Mouse (Mus musculus) neural tube, embryonic 12.5 days (tissue): ENCODE measurements around the gene Gid8. TPM values are rescaled to one million over a fixed set of nuclear protein-coding genes. Genes with fewer than 3 reads are reported as not detected.

ENCODE experiments used
- ATAC-seq: fragments of 200-750 bp; cut with Nextera tagmentation; 2 replicates; pipeline ENCODE4 v1.8.0; 2017; ENCODE audit warnings: low read depth, mild to moderate bottlenecking, moderate TSS enrichment, moderate library complexity; ENCODE audit not compliant: low FRiP score
- H3K27ac ChIP-seq: fragments of 300-500 bp; sonication (generic); 2 replicates; pipeline ENCODE4 v1.5.1; 2016
- H3K27me3 ChIP-seq: fragments of 300-500 bp; sonication (generic); replicated peaks from 2 replicates; pipeline ENCODE4 v1.6.1; 2016; ENCODE audit warnings: mild to moderate bottlenecking
- H3K36me3 ChIP-seq: fragments of 300-500 bp; sonication (generic); 2 replicates; pipeline ENCODE4 v1.6.1; 2016; ENCODE audit warnings: mild to moderate bottlenecking
- H3K4me1 ChIP-seq: fragments of 300-500 bp; sonication (generic); 2 replicates; pipeline ENCODE4 v1.6.1; 2016
- H3K4me2 ChIP-seq: fragments of 300-500 bp; sonication (generic); replicated peaks from 2 replicates; pipeline ENCODE4 v1.6.1; 2016; ENCODE audit warnings: mild to moderate bottlenecking
- H3K4me3 ChIP-seq: fragments of 300-500 bp; sonication (generic); 2 replicates; pipeline ENCODE4 v1.5.1; 2016
- H3K9ac ChIP-seq: fragments of 300-500 bp; sonication (generic); 2 replicates; pipeline ENCODE4 v1.6.1; 2016; ENCODE audit warnings: mild to moderate bottlenecking
- H3K9me3 ChIP-seq: fragments of 300-500 bp; sonication (generic); 2 replicates; pipeline ENCODE4 v1.6.1; 2016; ENCODE audit warnings: mild to moderate bottlenecking
- WGBS: fragments of 180-500 bp; shearing (Covaris S2); methylation state at CpG from one replicate; pipeline ENCODE4 v1.1.7; 2016; 5-methylcytosine and 5-hydroxymethylcytosine counted together
- polyA plus RNA-seq: library from polyadenylated mRNA; unstranded; fragments of >200 nt; fragmentation: Nextera tagmentation; extraction: Ambion mirVana; gene quantifications from 2 replicates; pipeline ENCODE4 v1.2.1, GENCODE M21; 2016

Gene Gid8
- polyA plus RNA-seq, 1 experiment from 2014 or later = 53.8 TPM

DNA sequence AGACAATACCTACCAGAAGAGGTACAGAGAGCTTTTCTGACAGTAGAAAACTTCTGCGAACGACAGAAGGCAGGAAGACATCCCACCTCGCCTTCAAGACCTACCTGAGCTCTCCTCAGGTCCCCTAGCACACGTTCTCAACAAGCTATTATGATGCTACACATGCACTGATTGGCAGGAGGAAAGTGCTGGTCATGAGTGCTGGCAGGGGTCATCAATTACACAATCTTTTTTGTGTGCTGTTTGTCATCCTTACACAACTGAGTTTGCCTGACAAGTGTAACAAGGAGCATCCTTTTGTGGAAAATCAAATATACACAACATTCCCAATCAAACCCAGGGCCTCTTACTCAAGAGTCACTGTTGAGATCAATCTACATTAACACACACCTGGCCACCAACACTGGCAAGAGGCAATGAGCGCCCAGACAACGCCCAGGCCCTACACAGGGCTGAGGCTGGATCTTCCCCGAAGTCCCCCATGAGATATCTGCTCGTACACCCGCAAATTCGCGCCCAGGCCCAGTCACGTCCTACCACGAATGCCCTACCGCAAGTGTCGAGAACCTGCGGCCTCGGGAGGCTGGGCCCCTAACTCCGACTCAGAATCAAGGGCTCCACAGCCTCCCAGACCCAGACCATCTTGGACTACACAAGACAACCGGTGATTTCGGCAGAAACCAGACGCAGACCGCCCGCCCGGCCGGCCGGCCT is 8.7 kb upstream of the Gid8 start:
- WGBS = 7% methylated on average over 26 of the region's 26 CpGs
- H3K9me3 ChIP-seq = no peaks in the 10 kb centered on the region
- H3K4me2 ChIP-seq = peak overlapping the region; percentile 81
- H3K4me1 ChIP-seq = peaks cover 30% of the 10 kb centered on the region
- peak overlapping the region; percentile 93 for H3K9ac ChIP-seq
- H3K27ac ChIP-seq = peak overlapping the region; percentile 80
- ATAC-seq = peak; percentile 54
- H3K36me3 ChIP-seq = no peaks in the 10 kb centered on the region
- H3K27me3 ChIP-seq = no peaks in the 10 kb centered on the region
- H3K4me3 ChIP-seq = peak overlapping the region; percentile 88

DNA sequence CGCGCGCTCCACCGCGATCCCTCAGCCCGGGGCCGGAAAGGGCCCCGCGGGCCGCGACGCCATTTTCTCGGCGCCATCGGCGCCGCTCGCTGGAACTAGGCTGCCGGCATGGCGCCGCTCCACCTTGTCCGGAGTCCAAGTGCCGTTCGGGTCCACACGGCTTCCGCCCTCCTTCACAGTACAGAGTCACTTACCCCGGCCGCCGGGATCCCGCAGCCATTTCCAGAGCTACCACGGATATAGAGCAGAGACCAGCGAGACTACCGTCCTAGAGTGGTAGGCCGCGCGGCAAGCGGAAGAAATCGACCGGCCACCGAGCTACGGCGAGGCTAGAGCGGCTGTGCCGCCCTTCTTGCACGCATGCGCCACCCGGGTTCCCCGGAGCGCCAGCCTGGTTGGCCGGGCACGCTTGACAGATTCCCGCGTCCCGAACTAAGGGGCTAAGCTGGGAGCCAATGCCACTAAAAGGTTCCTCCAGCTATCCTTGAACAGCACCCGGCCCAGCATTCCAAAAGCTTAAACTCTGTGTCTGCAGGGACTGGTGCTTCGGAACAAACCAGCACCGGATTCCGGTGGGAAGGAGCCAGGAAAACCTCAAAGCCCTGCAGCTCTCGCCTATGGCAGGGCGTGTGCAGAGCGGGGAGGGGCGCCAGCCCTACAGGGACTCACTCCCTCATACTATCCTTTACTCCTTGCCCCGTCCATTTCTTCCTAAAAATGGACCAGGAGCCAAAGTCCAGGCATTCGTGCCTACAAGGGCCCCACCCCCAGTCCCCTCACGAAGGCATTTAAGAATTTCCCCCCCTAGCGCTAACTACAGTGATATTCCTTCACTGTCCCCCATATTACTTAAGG is 7.9 kb upstream of the Gid8 start:
- ATAC-seq = peak; percentile 96
- peak overlapping the region; percentile 93 for H3K9ac ChIP-seq
- WGBS = under 1% methylated on average over 66 of the region's 66 CpGs

DNA sequence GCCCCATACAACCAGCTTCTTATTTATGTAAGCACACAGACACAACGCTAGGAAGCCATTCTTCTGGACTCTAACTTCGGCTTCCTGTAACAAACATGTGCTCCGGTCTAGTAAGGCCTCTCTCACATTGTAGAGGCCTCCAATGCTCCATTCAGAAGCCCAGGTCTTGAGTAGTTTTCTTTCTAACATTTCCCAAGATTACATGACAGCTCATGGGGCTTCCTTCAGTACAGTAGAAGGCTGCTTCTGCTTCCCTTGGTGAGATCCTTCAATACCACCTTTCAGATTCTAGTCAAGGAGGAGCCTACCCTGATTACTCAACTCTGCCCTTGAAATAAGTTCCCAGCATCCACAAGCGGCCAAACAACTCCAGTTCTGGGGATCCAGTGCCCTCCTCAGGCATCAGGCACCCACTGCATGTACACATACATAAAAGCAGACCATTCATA is 7.2 kb upstream of the Gid8 start:
- H3K36me3 ChIP-seq = no peaks in the 10 kb centered on the region
- ATAC-seq = no peak
- H3K4me1 ChIP-seq = peaks cover 30% of the 10 kb centered on the region
- H3K9ac ChIP-seq = peak overlapping the region; percentile 93
- H3K4me2 ChIP-seq = peak overlapping the region; percentile 81
- peak overlapping the region; percentile 88 for H3K4me3 ChIP-seq
- H3K9me3 ChIP-seq = no peaks in the 10 kb centered on the region
- H3K27me3 ChIP-seq = no peaks in the 10 kb centered on the region
- 36% methylated on average over 4 of the region's 4 CpGs for WGBS
- peak overlapping the region; percentile 80 for H3K27ac ChIP-seq

More for the DNA sequence above, 7.9 kb upstream of the Gid8 start:
- Histone ChIP-seq H3K27ac (peak overlapping the region; percentile 80), H3K27me3 (no peaks in the 10 kb centered on the region), H3K36me3 (no peaks in the 10 kb centered on the region), H3K4me1 (peaks cover 30% of the 10 kb centered on the region), H3K4me2 (peak overlapping the region; percentile 81), H3K9me3 (no peaks in the 10 kb centered on the region), H3K4me3 (peak overlapping the region; percentile 88)

DNA sequence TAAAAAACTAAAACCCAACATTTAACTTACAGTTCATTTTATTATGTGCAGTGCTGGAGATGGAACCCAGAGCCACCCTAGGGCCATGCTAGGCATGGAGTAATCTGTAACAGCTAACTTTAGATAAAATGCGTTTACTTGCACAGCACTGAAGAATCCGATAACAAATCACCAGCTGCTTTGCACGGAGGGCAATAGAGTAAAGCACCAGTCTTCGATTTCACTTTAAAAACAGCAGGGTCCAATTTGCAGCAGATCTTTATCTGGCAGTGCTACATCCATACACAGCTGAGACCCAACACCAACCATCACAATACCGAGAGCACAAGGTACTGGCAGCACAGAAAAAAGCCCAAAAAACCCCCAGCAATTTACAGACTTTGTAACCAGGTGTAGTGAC is 6.7 kb upstream of the Gid8 start:
- WGBS = 85% methylated on average over 5 of the region's 5 CpGs
- no peak for ATAC-seq
- H3K36me3 ChIP-seq = no peaks in the 10 kb centered on the region
- H3K9me3 ChIP-seq = no peaks in the 10 kb centered on the region
- H3K4me1 ChIP-seq = peaks cover 30% of the 10 kb centered on the region
- H3K4me3 ChIP-seq = no peak overlapping the region
- peak overlapping the region; percentile 81; the same call in 1 of the 2 replicates for H3K4me2 ChIP-seq
- no peak overlapping the region for H3K9ac ChIP-seq
- H3K27me3 ChIP-seq = no peaks in the 10 kb centered on the region
- no peak overlapping the region for H3K27ac ChIP-seq

DNA sequence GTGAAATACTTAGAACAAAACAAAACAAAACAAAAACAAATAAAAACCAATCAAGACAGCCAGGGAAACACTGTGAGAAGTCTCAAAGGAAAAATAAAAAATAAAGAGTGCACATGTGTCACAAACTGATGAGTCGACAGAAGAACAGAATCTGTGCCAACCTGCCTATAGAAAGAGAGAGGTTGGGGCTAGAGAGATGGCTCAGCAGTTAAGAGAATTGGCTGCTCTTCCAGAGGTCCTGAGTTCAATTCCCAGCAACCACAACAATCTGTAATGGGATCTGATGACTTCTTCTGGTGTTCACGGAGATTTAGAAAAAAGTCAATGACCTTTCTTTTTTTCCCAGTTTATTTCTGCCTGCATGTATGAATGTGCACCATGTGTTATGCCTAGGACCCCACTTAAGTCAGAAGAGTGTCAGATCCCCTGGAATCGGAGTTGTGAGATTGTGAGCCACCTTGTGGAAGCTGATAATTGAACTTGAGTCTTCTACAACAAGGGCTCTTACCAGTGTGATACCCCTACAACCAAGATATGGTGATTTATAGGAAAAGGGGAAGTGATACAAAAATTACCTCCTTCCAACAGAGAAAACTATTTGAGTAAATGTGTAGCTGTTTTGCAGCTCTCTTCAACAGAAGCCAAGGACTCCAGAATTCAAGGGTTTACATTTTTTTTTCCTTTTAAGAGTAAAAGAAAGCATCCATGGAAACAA is 6.1 kb upstream of the Gid8 start:
- Histone ChIP-seq H3K36me3 (no peaks in the 10 kb centered on the region), H3K4me3 (no peak overlapping the region), H3K9me3 (no peaks in the 10 kb centered on the region), H3K9ac (no peak overlapping the region), H3K4me1 (peaks cover 36% of the 10 kb centered on the region), H3K27me3 (no peaks in the 10 kb centered on the region), H3K27ac (no peak overlapping the region), H3K4me2 (no peak overlapping the region)
- 73% methylated on average over 3 of the region's 3 CpGs for WGBS
- no peak for ATAC-seq

DNA sequence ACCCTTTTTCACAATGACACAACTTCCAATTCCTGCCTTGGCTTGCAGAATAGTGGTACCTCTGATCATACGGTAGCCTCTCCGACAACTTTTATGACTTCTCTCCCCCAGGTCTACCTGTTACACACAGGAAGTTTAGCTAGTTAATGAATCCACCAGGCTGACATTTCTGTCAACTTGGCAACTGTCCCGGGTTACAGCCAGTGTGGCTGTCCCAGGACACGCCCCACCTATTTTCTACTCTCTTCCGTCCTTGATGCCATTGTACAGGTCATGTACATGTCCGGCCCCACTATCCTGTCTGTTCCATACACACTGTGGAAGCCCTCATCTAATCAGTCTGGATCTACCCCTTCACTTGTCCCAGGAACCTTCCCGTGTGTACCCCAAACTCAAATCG is 5.3 kb upstream of the Gid8 start:
- Histone ChIP-seq H3K27me3 (no peaks in the 10 kb centered on the region), H3K4me1 (peaks cover 34% of the 10 kb centered on the region), H3K4me2 (no peak overlapping the region), H3K36me3 (no peaks in the 10 kb centered on the region), H3K9me3 (no peaks in the 10 kb centered on the region), H3K4me3 (no peak overlapping the region), H3K27ac (no peak overlapping the region), H3K9ac (no peak overlapping the region)
- ATAC-seq = no peak
- WGBS = 94% methylated on average over 8 of the region's 8 CpGs

DNA sequence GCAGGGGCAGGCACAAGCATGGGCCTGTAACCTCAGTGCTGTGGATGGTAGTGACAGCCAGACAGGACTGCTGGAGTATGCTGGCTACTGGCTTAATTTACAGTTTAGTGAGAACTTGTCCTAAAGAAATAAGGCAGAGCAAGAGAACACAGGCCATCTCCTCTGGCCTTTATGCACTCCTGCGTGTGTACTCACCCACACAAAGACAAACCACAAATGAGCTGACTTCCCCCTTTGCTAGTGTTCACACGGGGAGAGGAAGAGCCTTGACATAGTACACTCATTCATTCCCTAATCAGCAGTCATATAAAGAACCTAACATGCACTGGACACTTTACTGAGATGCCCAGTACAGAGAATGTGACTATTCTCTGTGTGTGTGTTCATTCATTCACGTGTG is 4.9 kb upstream of the Gid8 start:
- peaks cover 30% of the 10 kb centered on the region for H3K4me1 ChIP-seq
- 89% methylated on average over 3 of the region's 3 CpGs for WGBS
- ATAC-seq = no peak
- no peak overlapping the region for H3K4me2 ChIP-seq
- H3K27ac ChIP-seq = no peak overlapping the region
- H3K4me3 ChIP-seq = no peak overlapping the region
- no peaks in the 10 kb centered on the region for H3K9me3 ChIP-seq
- no peak overlapping the region for H3K9ac ChIP-seq
- no peaks in the 10 kb centered on the region for H3K36me3 ChIP-seq
- no peaks in the 10 kb centered on the region for H3K27me3 ChIP-seq

DNA sequence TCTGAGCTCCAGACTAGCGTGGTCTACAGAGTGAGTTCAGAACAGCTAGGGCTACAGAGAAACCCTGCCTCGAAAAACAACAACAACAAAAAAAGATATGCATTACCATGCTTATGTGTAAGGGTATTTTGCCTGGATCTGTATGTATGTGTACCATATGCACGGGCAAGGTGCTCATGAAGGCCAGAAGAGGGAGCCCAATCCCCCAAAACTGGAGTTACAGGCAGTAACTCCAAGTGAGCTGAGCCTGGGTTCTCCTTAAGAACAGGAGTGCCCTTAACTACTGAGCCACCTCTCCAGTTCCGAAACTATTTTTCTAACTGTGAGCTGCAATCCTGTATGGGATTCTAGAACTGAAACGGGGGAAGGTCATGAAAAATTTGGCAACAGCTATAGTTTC is 3.9 kb upstream of the Gid8 start:
- WGBS = 94% methylated on average over 5 of the region's 5 CpGs
- H3K36me3 ChIP-seq = no peaks in the 10 kb centered on the region
- no peak overlapping the region for H3K4me3 ChIP-seq
- H3K9me3 ChIP-seq = no peaks in the 10 kb centered on the region
- H3K27me3 ChIP-seq = no peaks in the 10 kb centered on the region
- ATAC-seq = no peak
- peaks cover 23% of the 10 kb centered on the region for H3K4me1 ChIP-seq
- no peak overlapping the region for H3K4me2 ChIP-seq
- H3K27ac ChIP-seq = no peak overlapping the region
- no peak overlapping the region for H3K9ac ChIP-seq

DNA sequence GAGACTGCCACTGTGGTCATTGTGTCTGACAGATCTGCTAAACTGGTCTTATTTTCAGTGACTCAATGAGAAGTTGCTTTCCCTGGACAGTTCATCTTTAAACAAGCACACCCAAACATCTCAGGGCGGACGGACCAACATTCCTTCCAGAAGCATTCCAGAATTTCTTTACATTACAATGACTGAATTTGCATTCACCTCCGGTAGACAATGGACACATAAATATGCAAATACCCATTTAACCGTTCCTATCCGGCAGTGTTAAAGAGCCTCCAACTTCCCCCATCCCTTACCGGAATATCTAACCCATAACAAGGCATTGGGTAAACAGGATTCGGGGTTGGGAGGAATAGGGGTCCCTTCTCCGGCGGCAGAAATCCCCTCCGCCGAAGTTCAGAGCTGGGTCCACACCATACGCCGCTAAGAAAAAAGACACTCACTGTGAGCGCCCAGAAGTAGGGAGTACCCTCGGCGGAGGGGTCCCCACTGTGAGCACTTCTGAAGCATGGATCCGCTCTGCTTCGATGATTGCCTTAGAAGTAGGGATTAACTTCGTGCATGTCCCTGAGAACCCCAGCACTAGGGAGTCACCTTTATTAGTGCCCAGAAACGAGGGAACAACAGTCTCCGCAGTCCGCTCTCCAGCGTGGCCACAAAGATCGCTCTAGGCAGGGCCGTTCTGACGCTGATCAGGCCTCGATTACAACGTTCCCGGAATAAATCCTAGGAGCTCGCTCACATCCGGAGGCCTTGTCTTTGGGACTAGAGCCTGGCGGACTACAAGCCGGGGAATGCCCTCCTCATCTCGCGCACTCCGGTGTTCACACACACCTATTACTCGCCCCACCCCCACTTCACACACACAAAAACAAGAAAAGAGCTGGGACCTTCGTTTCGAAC is 644 bp upstream of the Gid8 start:
- Histone ChIP-seq H3K27ac (peak overlapping the region; percentile 37), H3K9me3 (no peaks in the 10 kb centered on the region), H3K9ac (peak overlapping the region; percentile 88), H3K27me3 (no peaks in the 10 kb centered on the region), H3K4me1 (peaks cover 18% of the 10 kb centered on the region), H3K4me2 (peak overlapping the region; percentile 75), H3K36me3 (peaks cover 7% of the 10 kb centered on the region), H3K4me3 (peak overlapping the region; percentile 100)
- ATAC-seq = peak; percentile 42
- WGBS = under 1% methylated on average over 39 of the region's 39 CpGs

DNA sequence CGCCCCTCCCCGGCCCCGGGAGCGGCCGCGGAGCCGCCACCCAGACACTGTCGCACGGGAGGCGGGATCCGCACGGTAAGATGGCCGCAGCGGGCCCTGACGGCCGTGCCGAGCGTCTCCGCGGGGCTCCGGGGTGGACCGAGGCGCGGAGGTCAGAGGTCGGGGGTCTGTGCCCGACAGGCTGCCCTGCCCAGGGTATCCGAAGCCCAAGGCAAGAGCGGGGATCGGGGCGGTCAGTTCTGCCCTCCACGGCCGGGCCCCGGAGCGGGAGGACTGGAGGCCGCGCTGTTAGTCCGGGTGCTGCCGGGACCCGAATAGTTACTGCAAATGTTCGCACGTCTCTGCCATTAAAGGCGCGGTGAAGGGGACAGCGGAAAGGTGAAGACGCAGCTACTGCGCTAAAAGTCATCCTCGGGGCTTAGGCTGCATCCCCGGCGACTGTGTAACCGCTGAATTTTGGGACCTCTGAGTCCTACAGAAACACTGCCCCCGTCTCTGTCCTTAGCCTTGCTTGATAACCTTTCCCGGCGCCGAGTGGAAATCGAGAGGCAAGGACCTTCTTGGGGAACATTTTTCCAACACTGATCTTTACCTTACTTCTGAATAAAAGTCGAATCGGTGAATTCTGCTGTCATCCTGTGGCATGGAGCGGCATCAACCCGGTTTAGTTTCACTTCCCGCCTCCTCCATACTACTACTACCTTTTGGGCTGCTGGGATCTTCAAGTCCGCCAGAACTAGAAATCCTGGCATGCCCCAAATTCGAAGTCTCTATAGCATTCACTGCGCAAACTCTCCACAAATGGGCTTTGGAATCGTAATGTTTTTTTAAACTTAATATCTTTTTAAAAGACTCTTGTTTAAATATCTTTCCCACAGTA is 599 bp downstream of the Gid8 start:
- H3K4me3 ChIP-seq = peak overlapping the region; percentile 100
- no peak; the same call in 1 of the 2 replicates for ATAC-seq
- no peaks in the 10 kb centered on the region for H3K27me3 ChIP-seq
- WGBS = 2% methylated on average over 64 of the region's 64 CpGs
- H3K9ac ChIP-seq = peak overlapping the region; percentile 100
- H3K4me1 ChIP-seq = peaks cover 18% of the 10 kb centered on the region
- peak overlapping the region; percentile 64 for H3K4me2 ChIP-seq
- no peaks in the 10 kb centered on the region for H3K9me3 ChIP-seq
- H3K36me3 ChIP-seq = peaks cover 13% of the 10 kb centered on the region
- peak overlapping the region; percentile 66 for H3K27ac ChIP-seq

DNA sequence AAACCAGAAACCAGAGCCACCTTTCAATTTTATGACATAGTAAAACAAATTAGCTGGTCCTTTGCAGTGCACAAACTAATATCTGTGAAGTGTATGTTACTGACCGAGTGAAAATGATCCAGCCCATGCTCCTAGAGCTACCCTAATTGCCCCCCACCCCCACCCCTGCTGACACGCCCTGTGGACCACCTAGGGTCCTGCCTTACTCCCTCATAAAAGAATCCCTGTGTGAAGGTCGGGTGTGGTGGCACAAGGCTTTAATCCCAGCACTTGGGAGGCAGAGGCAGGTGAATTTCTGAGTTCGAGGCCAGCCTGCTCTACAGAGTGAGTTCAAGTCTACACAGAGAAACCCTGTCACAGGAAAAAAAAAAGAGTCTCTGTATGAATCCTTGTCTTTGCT is 1.6 kb downstream of the Gid8 start:
- H3K4me1 ChIP-seq = peaks cover 18% of the 10 kb centered on the region
- peak overlapping the region; percentile 64 for H3K4me2 ChIP-seq
- H3K27me3 ChIP-seq = no peaks in the 10 kb centered on the region
- 51% methylated on average over 4 of the region's 4 CpGs for WGBS
- no peak for ATAC-seq
- H3K27ac ChIP-seq = no peak overlapping the region
- no peak overlapping the region for H3K4me3 ChIP-seq
- H3K9ac ChIP-seq = no peak overlapping the region
- peaks cover 18% of the 10 kb centered on the region for H3K36me3 ChIP-seq
- no peaks in the 10 kb centered on the region for H3K9me3 ChIP-seq
